Mouse (Mus musculus): ENCODE data around the gene Tgm1. TPM values are rescaled to one million over a fixed set of nuclear protein-coding genes. Genes with fewer than 3 reads are reported as not detected.

Gene Tgm1
- total RNA-seq, 1 experiment: 13.4 TPM

DNA sequence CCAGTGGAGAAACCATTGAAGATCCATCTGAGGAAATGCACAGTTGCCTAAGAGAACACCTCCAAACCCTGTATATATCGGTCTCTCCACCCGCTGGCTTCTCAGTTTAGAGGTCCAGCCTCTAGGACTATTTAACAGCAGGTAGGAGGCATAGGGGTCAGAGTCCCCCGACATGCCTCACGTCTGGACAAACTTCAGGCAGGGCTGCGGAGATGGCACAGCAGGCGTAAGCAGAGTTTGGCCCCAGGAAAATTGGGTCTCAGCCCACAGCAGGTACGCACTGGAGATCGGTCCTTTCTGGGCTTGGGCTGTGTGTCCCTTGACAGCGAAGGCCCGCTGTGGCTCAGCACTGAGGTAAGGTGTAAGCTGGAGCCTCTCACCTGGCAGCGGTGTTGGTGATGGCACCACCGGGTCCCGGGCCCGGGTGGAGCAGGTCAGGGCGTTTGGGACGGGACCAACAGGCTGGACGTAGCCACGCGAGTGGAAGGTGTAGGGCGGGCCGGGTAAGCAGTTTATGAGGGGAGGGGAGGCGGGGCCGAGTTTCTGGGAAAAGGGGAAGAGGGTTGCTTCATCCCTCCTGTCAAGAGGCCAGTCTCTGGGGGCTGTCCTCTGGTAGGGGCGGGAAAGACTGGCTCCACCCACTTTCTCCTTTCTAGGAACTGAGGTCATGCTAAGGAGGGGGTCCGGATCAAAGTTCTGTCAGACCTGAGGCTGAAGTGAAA lies 558 bp downstream of the Tgm1 start:
- peak overlapping the region; percentile 54 to 57 for H3K4me3 ChIP-seq (ENCODE audit: insufficient read depth in 1 of 2, low read depth in 1 of 2, low read length in 2 of 2, poor library complexity in 1 of 2, severe bottlenecking in 1 of 2)
- no peak overlapping the region for H3K27ac ChIP-seq (ENCODE audit: insufficient read depth, low read depth, low read length, poor library complexity, severe bottlenecking)
- DNase-seq (ENCODE audit: low read depth, low spot score): peak; percentile 47

GRCm38 (mm10) chr14:55711786-55712185 lies 1.9 kb downstream of the Tgm1 start:
- H3K27ac ChIP-seq (ENCODE audit: insufficient read depth, low read depth, low read length, poor library complexity, severe bottlenecking): no peak overlapping the region
- DNase-seq (ENCODE audit: low read depth, low spot score): no peak
- peaks cover 14 to 43% of the 10 kb centered on the region in 2 experiments for H3K4me1 ChIP-seq (ENCODE audit: control insufficient read depth in 2 of 2, insufficient read depth in 2 of 2, low read length in 2 of 2, poor library complexity in 1 of 2)
- in situ Hi-C loops (cut with MboI; ENCODE audit: low sequenced_read_pairs in 2 of 2, unreplicated experiment in 2 of 2): no loop called here
- TF ChIP-seq HCFC1 (IDR thresholded peaks at IDR 0.05; ENCODE audit: borderline replicate concordance, insufficient read depth, low read length) (no peak), MAFK (IDR thresholded peaks at IDR 0.05; ENCODE audit: insufficient read depth, low read depth, low read length) (no peak), ZC3H11A (IDR thresholded peaks at IDR 0.05; ENCODE audit: borderline replicate concordance, low read depth, low read length) (no peak)
- H3K9ac ChIP-seq (ENCODE audit: insufficient read depth, low read depth, low read length, poor library complexity, severe bottlenecking): no peak overlapping the region
- no peaks in the 10 kb centered on the region for H3K9me3 ChIP-seq (ENCODE audit: control insufficient read depth, insufficient read depth, low read depth, low read length)
- H3K36me3 ChIP-seq (ENCODE audit: control insufficient read depth, insufficient read depth, low read length, poor library complexity, severe bottlenecking): peaks cover 8% of the 10 kb centered on the region
- peak overlapping the region; percentile 0 to 30; a peak in 1 of 4 replicates for H3K4me3 ChIP-seq (ENCODE audit: insufficient read depth in 1 of 2, low read depth in 1 of 2, low read length in 2 of 2, poor library complexity in 1 of 2, severe bottlenecking in 1 of 2)

More for the DNA sequence above, 558 bp downstream of the Tgm1 start:
- no peaks in the 10 kb centered on the region for H3K9me3 ChIP-seq (ENCODE audit: control insufficient read depth, insufficient read depth, low read depth, low read length)
- in situ Hi-C loops (cut with MboI; ENCODE audit: low sequenced_read_pairs in 2 of 2, unreplicated experiment in 2 of 2): no loop called here
- peaks cover 14 to 43% of the 10 kb centered on the region in 2 experiments for H3K4me1 ChIP-seq (ENCODE audit: control insufficient read depth in 2 of 2, insufficient read depth in 2 of 2, low read length in 2 of 2, poor library complexity in 1 of 2)
- no peak overlapping the region for H3K9ac ChIP-seq (ENCODE audit: insufficient read depth, low read depth, low read length, poor library complexity, severe bottlenecking)
- TF ChIP-seq MAFK (IDR thresholded peaks at IDR 0.05; ENCODE audit: insufficient read depth, low read depth, low read length): no peak
- no peak for TF ChIP-seq CHD2 (IDR thresholded peaks at IDR 0.05; ENCODE audit: low read depth, low read length)
- no peak for TF ChIP-seq ZNF384 (IDR thresholded peaks at IDR 0.05; ENCODE audit: low read depth, low read length)
- TF ChIP-seq ZC3H11A (IDR thresholded peaks at IDR 0.05; ENCODE audit: borderline replicate concordance, low read depth, low read length): no peak
- no peak for TF ChIP-seq HCFC1 (IDR thresholded peaks at IDR 0.05; ENCODE audit: borderline replicate concordance, insufficient read depth, low read length)
- peaks cover 19% of the 10 kb centered on the region for H3K36me3 ChIP-seq (ENCODE audit: control insufficient read depth, insufficient read depth, low read length, poor library complexity, severe bottlenecking)

- in situ Hi-C loops (cut with MboI; ENCODE audit: low sequenced_read_pairs in 2 of 2, unreplicated experiment in 2 of 2): no loop called here
- H3K9ac ChIP-seq (ENCODE audit: insufficient read depth, low read depth, low read length, poor library complexity, severe bottlenecking): no peak overlapping the region
- TF ChIP-seq ZC3H11A (IDR thresholded peaks at IDR 0.05; ENCODE audit: borderline replicate concordance, low read depth, low read length) (no peak), HCFC1 (IDR thresholded peaks at IDR 0.05; ENCODE audit: borderline replicate concordance, insufficient read depth, low read length) (0 out of 2 replicates have a peak, but pooled peaks have one; percentile 26), CHD2 (IDR thresholded peaks at IDR 0.05; ENCODE audit: low read depth, low read length) (peak; percentile 14; the same call in 1 of the 2 replicates), MAFK (IDR thresholded peaks at IDR 0.05; ENCODE audit: insufficient read depth, low read depth, low read length) (no peak), ZNF384 (IDR thresholded peaks at IDR 0.05; ENCODE audit: low read depth, low read length) (no peak)
- H3K4me3 ChIP-seq (ENCODE audit: insufficient read depth in 1 of 2, low read depth in 1 of 2, low read length in 2 of 2, poor library complexity in 1 of 2, severe bottlenecking in 1 of 2): peak overlapping the region in 1 of 2 experiments; percentile 6; a peak in 1 of 4 replicates
- peak overlapping the region; percentile 14; the same call in 1 of the 2 replicates for H3K27ac ChIP-seq (ENCODE audit: insufficient read depth, low read depth, low read length, poor library complexity, severe bottlenecking)
- peaks cover 9 to 47% of the 10 kb centered on the region in 2 experiments for H3K4me1 ChIP-seq (ENCODE audit: control insufficient read depth in 2 of 2, insufficient read depth in 2 of 2, low read length in 2 of 2, poor library complexity in 1 of 2)
- H3K36me3 ChIP-seq (ENCODE audit: control insufficient read depth, insufficient read depth, low read length, poor library complexity, severe bottlenecking): no peaks in the 10 kb centered on the region
- no peaks in the 10 kb centered on the region for H3K9me3 ChIP-seq (ENCODE audit: control insufficient read depth, insufficient read depth, low read depth, low read length)
- DNase-seq (ENCODE audit: low read depth, low spot score): peak; percentile 58
These were observed 4.2 kb downstream of the Tgm1 start for GRCm38 (mm10) chr14:55709509-55709908.

GRCm38 (mm10) chr14:55707397-55707796 lies 6.3 kb downstream of the Tgm1 start:
- H3K27ac ChIP-seq (ENCODE audit: insufficient read depth, low read depth, low read length, poor library complexity, severe bottlenecking): no peak overlapping the region
- no peak overlapping the region for H3K4me3 ChIP-seq (ENCODE audit: insufficient read depth in 1 of 2, low read depth in 1 of 2, low read length in 2 of 2, poor library complexity in 1 of 2, severe bottlenecking in 1 of 2)
- no peaks in the 10 kb centered on the region for H3K9me3 ChIP-seq (ENCODE audit: control insufficient read depth, insufficient read depth, low read depth, low read length)
- no peak overlapping the region for H3K9ac ChIP-seq (ENCODE audit: insufficient read depth, low read depth, low read length, poor library complexity, severe bottlenecking)
- peaks cover 9 to 45% of the 10 kb centered on the region in 2 experiments for H3K4me1 ChIP-seq (ENCODE audit: control insufficient read depth in 2 of 2, insufficient read depth in 2 of 2, low read length in 2 of 2, poor library complexity in 1 of 2)
- DNase-seq (ENCODE audit: low read depth, low spot score): no peak
- 0 out of 2 replicates have a peak, but pooled peaks cover 2% of the 10 kb centered on the region for H3K36me3 ChIP-seq (ENCODE audit: control insufficient read depth, insufficient read depth, low read length, poor library complexity, severe bottlenecking)
- in situ Hi-C loops (cut with MboI; ENCODE audit: low sequenced_read_pairs in 2 of 2, unreplicated experiment in 2 of 2): no loop called here
- no peak for TF ChIP-seq ZNF384 (IDR thresholded peaks at IDR 0.05; ENCODE audit: low read depth, low read length)
- no peak for TF ChIP-seq MAFK (IDR thresholded peaks at IDR 0.05; ENCODE audit: insufficient read depth, low read depth, low read length)
- TF ChIP-seq HCFC1 (IDR thresholded peaks at IDR 0.05; ENCODE audit: borderline replicate concordance, insufficient read depth, low read length): no peak
- TF ChIP-seq ZC3H11A (IDR thresholded peaks at IDR 0.05; ENCODE audit: borderline replicate concordance, low read depth, low read length): no peak
- no peak for TF ChIP-seq CHD2 (IDR thresholded peaks at IDR 0.05; ENCODE audit: low read depth, low read length)
